Mouse (Mus musculus) ovary, postnatal 10 days (tissue): ENCODE data around the gene Msmb.

ENCODE experiments used
- DNase-seq: peaks from one replicate; pipeline ENCODE4 v3.0.0; 2022; ENCODE audit warnings: low spot score

Gene Msmb

GRCm38 (mm10) chr14:32145809-32146511 lies 4.1 kb downstream of the Msmb start:
- no peak for DNase-seq

DNA sequence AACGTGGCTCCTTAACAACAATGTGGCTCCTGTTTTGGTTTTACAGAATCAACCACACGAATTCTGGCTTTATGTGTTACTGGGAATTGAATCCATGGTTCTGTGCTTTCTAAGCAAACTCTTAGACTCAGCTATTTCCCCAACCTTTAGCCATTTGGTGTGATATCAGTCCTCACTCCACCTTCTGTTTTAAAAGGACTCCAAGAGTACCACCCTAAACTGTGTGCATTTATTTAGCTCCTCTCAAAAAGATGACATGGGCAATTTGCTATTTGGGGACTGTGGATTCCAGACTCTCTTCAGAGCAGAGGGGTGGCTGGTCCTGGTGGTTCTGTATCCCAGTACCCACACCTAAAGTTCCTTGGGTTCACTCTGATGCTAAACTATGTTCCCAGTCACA lies 4.8 kb downstream of the Msmb start:
- no peak for DNase-seq

GRCm38 (mm10) chr14:32150872-32151271 lies 9.0 kb downstream of the Msmb start:
- DNase-seq = no peak

DNA sequence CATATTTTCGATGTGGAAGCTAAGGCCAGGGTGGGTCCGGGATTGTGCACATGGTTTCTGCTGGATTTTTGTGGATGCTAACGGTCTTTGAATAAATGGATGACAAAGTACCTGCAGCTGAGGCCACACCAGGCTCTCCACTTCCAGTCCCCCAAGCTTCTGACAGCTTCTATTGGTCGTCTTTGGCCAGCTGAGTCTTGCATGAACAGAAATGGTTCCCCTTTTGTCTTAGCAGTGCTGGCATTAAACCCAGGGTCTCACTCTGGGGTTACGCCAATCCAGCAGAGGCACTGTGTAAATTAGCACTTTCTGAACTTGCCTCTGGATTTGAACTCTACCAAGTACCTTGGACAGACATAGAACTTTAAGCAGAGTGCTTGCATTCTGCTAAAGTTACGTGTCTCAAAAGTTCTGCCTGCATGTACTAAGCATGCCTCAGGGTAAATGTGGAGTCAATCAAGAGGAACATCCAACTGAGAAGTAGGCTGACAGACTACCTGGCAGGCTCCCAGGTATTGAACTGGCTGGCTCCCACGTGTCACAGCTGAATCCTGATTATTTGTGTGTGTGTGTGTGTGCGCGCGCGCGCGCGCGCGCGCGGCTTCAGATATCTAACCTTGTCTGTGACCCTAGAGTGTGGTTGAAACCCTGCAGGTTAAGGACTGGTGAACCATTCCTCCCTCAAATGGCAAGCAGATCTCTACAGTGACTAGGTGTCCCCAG lies 10.6 kb downstream of the Msmb start:
- no peak for DNase-seq

DNA sequence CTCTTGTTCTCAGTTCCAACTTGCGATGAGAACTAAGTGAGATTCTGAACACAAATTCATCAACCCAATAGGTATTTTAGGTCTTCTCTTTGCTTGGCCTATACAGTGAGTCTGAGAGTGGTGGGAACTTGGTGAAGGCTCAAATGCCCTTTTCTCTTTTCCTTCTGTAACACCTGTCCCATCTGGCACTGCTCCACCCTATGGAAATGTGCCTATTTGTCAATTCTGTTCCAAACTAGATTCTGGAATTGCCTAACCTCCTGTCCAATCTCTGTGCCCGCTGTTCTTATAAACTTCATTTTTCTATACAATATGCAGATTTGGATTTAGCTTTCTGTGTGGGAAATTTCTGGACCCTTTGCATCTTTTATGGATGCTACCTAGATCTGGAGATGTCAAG lies 11.3 kb downstream of the Msmb start:
- DNase-seq = no peak

DNA sequence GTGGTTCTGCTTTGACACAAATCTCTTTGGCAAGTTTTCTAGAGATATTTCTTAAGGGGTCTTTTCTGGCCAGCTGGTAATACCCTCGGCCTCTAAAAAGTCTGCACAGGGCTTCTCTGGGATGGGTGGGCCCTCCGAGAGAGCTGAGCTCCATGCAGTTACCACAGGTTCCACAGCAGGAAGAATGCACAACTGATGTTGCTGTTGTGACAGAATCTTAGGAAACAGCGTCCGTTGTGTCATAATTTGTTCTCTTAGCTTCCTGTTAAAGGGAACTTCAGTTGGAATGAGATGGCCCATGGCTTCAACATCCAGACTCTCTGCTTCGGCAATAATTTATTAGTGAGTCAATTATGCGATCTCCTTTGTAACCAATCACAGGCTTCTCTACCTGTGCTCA lies 12.9 kb downstream of the Msmb start:
- no peak for DNase-seq

DNA sequence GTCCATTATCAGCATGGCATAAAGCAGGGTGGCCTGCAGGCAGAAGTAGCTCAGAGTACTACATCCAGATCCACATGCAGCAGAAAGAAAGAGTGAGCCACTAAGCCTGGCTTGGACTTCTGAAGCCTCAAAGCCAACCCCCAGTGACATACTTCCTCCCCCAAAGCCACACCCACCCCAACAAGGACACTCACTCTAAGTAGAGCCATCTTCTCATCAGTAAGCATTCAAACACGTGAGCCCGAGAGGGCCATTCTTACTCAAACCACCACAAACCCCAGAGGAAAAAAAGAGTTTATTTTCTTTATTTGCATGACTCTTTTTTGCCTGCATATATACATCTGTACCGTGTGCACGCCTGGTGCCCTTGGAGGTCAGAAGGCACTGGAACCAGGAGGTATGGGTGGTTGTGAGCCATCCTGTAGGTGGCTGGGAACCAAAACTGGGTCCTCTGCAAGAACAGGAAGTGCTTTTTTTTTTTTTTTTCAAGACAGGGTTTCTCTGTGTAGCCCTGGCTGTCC lies 17.4 kb downstream of the Msmb start:
- no peak for DNase-seq

GRCm38 (mm10) chr14:32159690-32160246 lies 17.9 kb downstream of the Msmb start, which contains the start of gene Ncoa4:
TSS of gene Ncoa4 (plus strand) at chr14:32159865.
- DNase-seq = peak; percentile 99

- no peak for DNase-seq
Observed at GRCm38 (mm10) chr14:32160563-32160962, 18.7 kb downstream of the Msmb start.

DNA sequence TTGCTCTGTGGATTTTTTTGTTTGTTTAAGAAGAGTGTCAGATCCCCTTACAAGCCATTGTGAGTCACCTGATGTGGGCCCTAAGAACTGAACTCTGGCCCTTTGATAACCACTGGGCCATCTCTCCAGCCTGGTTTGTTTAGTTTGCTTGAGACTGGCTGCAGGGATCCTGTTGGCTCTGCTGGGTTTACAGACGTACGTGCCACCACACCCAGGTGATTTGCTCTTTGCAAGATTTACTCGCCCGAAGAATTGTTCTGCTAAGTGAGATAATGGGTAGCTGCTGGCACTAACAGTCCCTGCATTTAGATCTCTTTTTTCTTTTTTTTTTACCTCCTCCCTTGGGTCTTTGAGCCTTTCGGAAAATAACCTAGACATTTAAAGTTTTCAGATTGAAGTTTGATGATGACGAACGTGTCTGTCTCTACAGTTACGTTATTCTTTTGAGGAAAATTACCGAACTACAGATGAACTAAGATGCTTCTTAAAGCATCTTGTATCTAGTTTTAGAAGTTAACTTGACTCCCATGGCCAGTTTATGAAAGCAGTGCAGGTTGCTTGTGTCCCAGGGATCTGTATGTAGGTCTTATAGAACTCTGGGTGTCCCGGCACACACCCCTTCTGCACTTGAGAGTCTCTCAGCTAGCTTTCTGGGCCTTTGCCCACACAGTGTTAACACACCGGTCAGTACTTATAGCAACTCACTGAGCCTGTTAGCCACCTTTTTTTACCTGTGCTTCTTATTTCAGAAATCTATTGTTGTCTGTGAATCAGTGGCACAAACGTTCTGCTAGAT lies 19.5 kb downstream of the Msmb start:
- no peak for DNase-seq

GRCm38 (mm10) chr14:32162231-32162630 lies 20.4 kb downstream of the Msmb start:
- DNase-seq = no peak

- DNase-seq = no peak
Observed at GRCm38 (mm10) chr14:32163203-32163888, 21.5 kb downstream of the Msmb start.

- DNase-seq = no peak
Observed at GRCm38 (mm10) chr14:32164173-32165051, 22.6 kb downstream of the Msmb start.

GRCm38 (mm10) chr14:32165278-32166061 lies 23.6 kb downstream of the Msmb start:
- peak; percentile 60 for DNase-seq

DNA sequence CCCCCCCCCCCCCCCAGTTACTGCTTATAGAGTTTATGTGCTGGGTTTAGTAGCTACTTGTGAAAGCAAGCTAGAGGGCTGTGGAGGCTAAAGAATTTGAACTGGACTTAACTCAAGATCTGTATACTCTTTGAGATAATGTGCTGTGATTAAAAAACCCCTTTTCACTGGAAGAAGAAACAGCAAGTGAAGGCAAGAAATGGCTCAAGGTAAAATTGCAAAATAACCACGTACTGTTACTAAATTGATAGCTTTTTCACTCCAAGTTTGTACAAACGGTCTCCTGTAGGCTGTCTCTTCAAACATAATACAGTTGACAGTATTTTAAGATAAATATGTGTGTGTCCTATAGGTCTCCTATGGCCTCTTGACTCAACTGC lies 24.2 kb downstream of the Msmb start:
- DNase-seq = no peak

GRCm38 (mm10) chr14:32166840-32167239 lies 25.0 kb downstream of the Msmb start:
- DNase-seq = no peak

DNA sequence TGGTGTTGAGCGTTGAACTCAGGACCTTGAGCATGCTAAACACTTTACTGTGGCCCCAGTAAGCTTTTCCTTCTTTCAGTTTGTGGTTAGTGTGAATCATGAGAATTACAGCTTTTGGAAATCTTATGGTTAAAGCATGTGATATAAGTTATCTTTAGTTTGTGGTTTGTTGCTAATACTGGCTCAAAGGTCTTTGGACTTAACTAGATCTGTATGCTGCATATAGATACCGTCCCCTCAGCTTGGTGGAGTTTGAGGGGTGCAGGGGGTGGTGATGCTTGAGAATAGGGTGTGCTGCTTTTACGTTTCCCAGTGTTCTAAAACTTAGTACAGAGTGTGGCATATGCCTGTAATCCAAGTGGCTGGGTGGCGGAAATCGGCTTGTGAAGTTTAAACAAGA lies 25.5 kb downstream of the Msmb start:
- no peak for DNase-seq

GRCm38 (mm10) chr14:32168653-32169231 lies 26.9 kb downstream of the Msmb start:
- DNase-seq = no peak

- DNase-seq = no peak
Observed at GRCm38 (mm10) chr14:32170137-32170536, 28.3 kb downstream of the Msmb start.

- DNase-seq = no peak
Observed at GRCm38 (mm10) chr14:32175310-32175709, 33.5 kb downstream of the Msmb start.
